9 mouse cellular contexts compared by ENCODE assay signal in the genomic region with DNA sequence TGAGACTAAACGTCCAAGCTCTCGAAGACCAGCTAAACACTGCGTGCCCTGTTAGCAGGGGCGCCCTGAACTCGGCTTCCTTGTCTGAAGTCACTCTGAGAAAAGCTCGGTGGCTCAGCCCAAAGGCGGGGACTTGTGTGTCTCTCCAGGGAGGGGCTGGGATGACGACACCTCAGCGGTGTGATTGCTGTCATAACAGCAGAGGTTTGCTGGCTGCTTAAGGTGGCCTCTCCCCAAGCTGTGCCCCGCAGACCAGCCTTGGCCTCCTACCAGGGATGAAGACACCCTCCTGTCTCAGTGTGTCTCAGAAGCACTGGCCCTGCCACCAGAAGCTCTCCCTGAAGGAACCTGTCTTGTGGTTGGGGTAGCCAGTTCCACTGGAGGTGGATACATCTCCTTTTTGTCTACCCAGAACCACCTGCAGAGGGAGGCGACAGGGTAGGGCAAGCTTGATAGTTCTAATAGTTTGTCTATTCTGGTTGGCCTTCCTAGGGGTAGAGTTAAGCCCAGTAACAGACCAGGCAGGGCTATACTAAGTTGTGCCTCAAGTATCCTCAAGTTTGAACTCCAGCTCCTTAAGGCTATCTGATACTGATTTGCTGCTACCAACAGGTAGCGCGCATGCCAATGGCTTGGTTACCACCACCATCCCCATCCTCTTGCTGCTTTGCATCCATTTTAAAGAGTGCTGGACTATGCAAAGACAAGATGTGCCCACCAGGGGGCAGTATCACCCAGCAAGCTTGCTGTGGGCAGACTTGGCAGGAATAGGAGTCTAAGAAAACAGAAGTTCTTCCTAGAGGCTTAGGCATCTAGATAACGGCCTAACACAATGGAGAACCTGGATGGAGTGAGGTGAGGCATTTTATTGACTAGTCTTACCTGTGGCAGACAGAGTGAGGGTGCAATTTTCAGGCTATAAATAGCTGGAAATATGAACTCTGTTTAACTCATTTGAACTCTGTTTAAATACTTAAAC.
DNase-seq lines count a peak whose midpoint lies in the region; ATAC-seq and TF ChIP-seq lines count a peak whose summit lies in the region.
"Had no signal": no experiment of that assay in that cellular context is flagged by ENCODE, and none has a peak within 500 bp of the region (broad histone marks: within the 10 kb centered on the region; RNA-seq: fewer than 3 reads in every experiment).

No protein-coding gene starts in this region.

- no peak overlapping the region for H3K4me2 ChIP-seq in liver, postnatal 0 days (ENCODE audit: low read depth, low read length)

- DNase-seq in CD8-positive naive resting alpha-beta T cell, adult 2 months (ENCODE audit: low read depth in 2 of 2, low spot score in 2 of 2) = peak; percentile 73 to 78
- DNase-seq in adipocyte (ENCODE audit: low spot score) = peak; percentile 67
- peak; percentile 61 for DNase-seq in kidney, postnatal 14 days
- peak; percentile 83 for DNase-seq in liver, postnatal 0 days
- DNase-seq in right cerebral cortex, postnatal 25 days = peak; percentile 57
- peak; percentile 50 to 56 for DNase-seq in urinary bladder, postnatal 36 days (ENCODE audit: low spot score in 2 of 2)

- H3K9me3 ChIP-seq in liver, postnatal 0 days (ENCODE audit: low read length) = no peaks in the 10 kb centered on the region

- no peak overlapping the region for H3K9ac ChIP-seq in liver, postnatal 0 days (replicated peaks)

- ATAC-seq in granulocyte monocyte progenitor cell, adult 5-6 weeks (replicated peaks; ENCODE audit: poor library complexity, severe bottlenecking) = peak; percentile 94
- ATAC-seq in liver, postnatal 0 days = no peak

- no peaks in the 10 kb centered on the region for H3K4me1 ChIP-seq in cortical plate, adult 2 months (ENCODE audit: control insufficient read depth, insufficient read depth, low read length)
- H3K4me1 ChIP-seq in liver, postnatal 0 days (ENCODE audit: insufficient read depth) = no peaks in the 10 kb centered on the region
- H3K4me1 ChIP-seq: megakaryocyte, embryonic 14.5 days had no signal

- H3K36me3 ChIP-seq in liver, postnatal 0 days (replicated peaks; ENCODE audit: insufficient read depth, low read length) = peaks cover 2% of the 10 kb centered on the region; the same call in 1 of the 2 replicates

- TF ChIP-seq CTCF in cortical plate, adult 2 months (IDR thresholded peaks at IDR 0.05; ENCODE audit: extremely low read depth, insufficient read depth, low read length) = peak; percentile 93
- peak; percentile 93 for TF ChIP-seq CTCF in liver, postnatal 0 days (IDR thresholded peaks at IDR 0.05; ENCODE audit: low read depth)

- H3K4me3 ChIP-seq in cortical plate, adult 2 months (ENCODE audit: insufficient read depth, low read length) = no peak overlapping the region
- no peak overlapping the region for H3K4me3 ChIP-seq in liver, postnatal 0 days (ENCODE audit: low read depth, low read length)
- H3K4me3 ChIP-seq: megakaryocyte, embryonic 14.5 days had no signal

- H3K27ac ChIP-seq in cortical plate, adult 2 months (ENCODE audit: insufficient read depth, low read length) = no peak overlapping the region
- no peak overlapping the region for H3K27ac ChIP-seq in liver, postnatal 0 days (ENCODE audit: low read depth)

- 75% methylated on average over 14 of the region's 14 CpGs for WGBS in liver, postnatal 0 days (ENCODE audit: insufficient replicate concordance)

- H3K27me3 ChIP-seq in liver, postnatal 0 days (ENCODE audit: insufficient read depth, low read length) = no peaks in the 10 kb centered on the region

- no peak for TF ChIP-seq POLR2A in cortical plate, adult 2 months (IDR thresholded peaks at IDR 0.05; ENCODE audit: extremely low read depth, insufficient read depth, low read length)

- no peak for TF ChIP-seq EP300 in liver, postnatal 0 days (IDR thresholded peaks at IDR 0.05; ENCODE audit: low read depth)
